Mouse (Mus musculus): ENCODE results near the gene Wdr37.

Wdr37 gene

GRCm38 (mm10) chr13:8769654-8770227, 102.0 kb downstream of the Wdr37 start:
- DNase-seq (ENCODE audit: extremely low spot score, low read depth, low spot score) = no peak

GRCm38 (mm10) chr13:8760940-8761339, 110.8 kb downstream of the Wdr37 start:
- DNase-seq (ENCODE audit: extremely low spot score, low read depth, low spot score) = no peak
